Comparison of ENCODE assay signal across 11 mouse cellular contexts in genomic region chr12:106025416-106025815, GRCm38 (mm10). TPM values are rescaled to one million over a fixed set of nuclear protein-coding genes. Genes with fewer than 3 reads are reported as not detected.
A peak's percentile ranks its signal among the peaks of the same experiment; 100 is the strongest.
DNase-seq lines count a peak whose midpoint lies in the region; ATAC-seq and TF ChIP-seq lines count a peak whose summit lies in the region.
"Had no signal": no experiment of that assay in that cellular context is flagged by ENCODE, and none has a peak within 500 bp of the region (broad histone marks: within the 10 kb centered on the region; RNA-seq: fewer than 3 reads in every experiment).

No protein-coding gene starts in this region.

- H3K4me3 ChIP-seq in heart, adult 2 months, result no peak overlapping the region
- H3K4me3 ChIP-seq: neural tube, embryonic 15.5 days had no signal

- peak in 1 of 2 experiments; percentile 29 for DNase-seq in heart, adult 2 months
- DNase-seq in heart, adult 9 months (ENCODE audit: low spot score in 2 of 2), result no peak
- DNase-seq in R1 (ENCODE audit: low read depth, low spot score), result peak; percentile 82
- no peak for DNase-seq in gastrocnemius, adult 8-10 months (ENCODE audit: low spot score in 2 of 2)
- DNase-seq in urinary bladder, adult 2 months (ENCODE audit: low spot score), result no peak
- DNase-seq in cerebellum, adult 18-20 months, result no peak
- DNase-seq: gastrocnemius, postnatal 10 days; kidney, adult 11 months had no signal

- H3K36me3 ChIP-seq in heart, adult 2 months (ENCODE audit: control insufficient read depth, insufficient read depth, low read length), result no peaks in the 10 kb centered on the region
- H3K36me3 ChIP-seq: neural tube, embryonic 15.5 days had no signal

- no peak overlapping the region for H3K9ac ChIP-seq in heart, adult 2 months (ENCODE audit: low read depth, low read length)
- H3K9ac ChIP-seq: neural tube, embryonic 15.5 days had no signal

- H3K27me3 ChIP-seq in heart, adult 2 months (ENCODE audit: control insufficient read depth, insufficient read depth, low read length), result no peaks in the 10 kb centered on the region
- H3K27me3 ChIP-seq: neural tube, embryonic 15.5 days had no signal

- no peak overlapping the region for H3K27ac ChIP-seq in heart, adult 2 months
- H3K27ac ChIP-seq: neural tube, embryonic 15.5 days had no signal

- ATAC-seq in granulocyte monocyte progenitor cell, adult 5-6 weeks (replicated peaks; ENCODE audit: poor library complexity, severe bottlenecking), result peak; percentile 59
- peak; percentile 44 for ATAC-seq in megakaryocyte, adult 5-6 weeks (ENCODE audit: poor library complexity, severe bottlenecking)

- TF ChIP-seq CTCF in heart, adult 2 months (IDR thresholded peaks at IDR 0.05), result peak; percentile 37

- no peak for TF ChIP-seq EP300 in heart, adult 2 months (IDR thresholded peaks at IDR 0.05; ENCODE audit: insufficient read depth, low read depth, low read length)

- TF ChIP-seq POLR2A in heart, adult 2 months (IDR thresholded peaks at IDR 0.05; ENCODE audit: insufficient read depth, low read depth, low read length), result no peak

- H3K4me1 ChIP-seq in heart, adult 2 months (ENCODE audit: control insufficient read depth, insufficient read depth, low read length), result peaks cover 2% of the 10 kb centered on the region
- H3K4me1 ChIP-seq: neural tube, embryonic 15.5 days had no signal

- 60% methylated on average over 6 of the region's 6 CpGs for WGBS in heart, adult 2 months

- H3K79me2 ChIP-seq in heart, adult 2 months (replicated peaks; ENCODE audit: control insufficient read depth, insufficient read depth, low read length), result peaks cover 2% of the 10 kb centered on the region; the same call in 1 of the 2 replicates

- intact Hi-C loops in heart, adult 2 months (cut with DNase I), result no loop called here

RNA-seq across cellular contexts. Expression of gene Vrk1, which starts 15.4 kb away (rescaled TPM):
- total RNA-seq in heart, adult 2 months (2021), result 1 to 10 TPM; 7.5 to 8.3 TPM
- 2.8 and 4.6 TPM in 2 replicates for polyA plus RNA-seq in heart, adult 2 months (2012; rRNA removed)
- 97.1 and 98.6 TPM in 2 replicates for total RNA-seq in granulocyte monocyte progenitor cell, adult 5-6 weeks (2014; fragmentation: Nextera tagmentation)
- 205 and 212 TPM in 2 replicates for total RNA-seq in granulocyte monocyte progenitor cell, adult 5-6 weeks (2017)
- total RNA-seq in megakaryocyte, adult 5-6 weeks (2015), result 133 and 142 TPM in 2 replicates
- total RNA-seq in megakaryocyte, adult 5-6 weeks (2017), result 184 and 208 TPM in 2 replicates
- 1 to 10 TPM; 3.4 to 4.4 (median 3.8) TPM for total RNA-seq in gastrocnemius, adult 8-10 months (2022)
- 14.1 and 14.4 TPM in 2 replicates for polyA plus RNA-seq in urinary bladder, adult 2 months (2012; rRNA removed)

Comparison
In these comparisons a context has a peak if more than half of its experiments do, and no peak if none do; other contexts are left out.
1. RNA of gene Vrk1, which starts 15.4 kb away (total RNA-seq): 133 to 208 TPM in megakaryocyte, adult 5-6 weeks and 97.1 to 212 TPM in granulocyte monocyte progenitor cell, adult 5-6 weeks; 7.5 to 8.3 TPM in heart, adult 2 months and 3.4 to 4.4 TPM in gastrocnemius, adult 8-10 months; every median in the first group is over 10 times any median in the second.